Mouse (Mus musculus) liver, embryonic 11.5 days (tissue): ENCODE data around the gene Fbxw4. TPM values are rescaled to one million over a fixed set of nuclear protein-coding genes. Genes with fewer than 3 reads are reported as not detected.

Experiments used
- ATAC-seq: fragments of 200-750 bp; cut with Nextera tagmentation; replicated peaks from 2 replicates; pipeline ENCODE4 v1.8.0; 2017; ENCODE audit warnings: moderate number of reproducible peaks, mild to moderate bottlenecking, moderate TSS enrichment, moderate library complexity; ENCODE audit not compliant: low FRiP score
- DNase-seq: peaks from one replicate; pipeline ENCODE4 v3.0.0-alpha.2; 2017; ENCODE audit warnings: low spot score
- H3K27ac ChIP-seq: fragments of 300-500 bp; sonication (generic); 2 replicates; pipeline ENCODE4 v1.5.1; 2014; ENCODE audit warnings: mild to moderate bottlenecking, low read depth, low read length, control low read depth
- H3K27me3 ChIP-seq: fragments of 300-500 bp; sonication (generic); replicated peaks from 2 replicates; pipeline ENCODE4 v1.6.1; 2014; ENCODE audit warnings: low read length, mixed read lengths; ENCODE audit not compliant: control insufficient read depth, insufficient read depth
- H3K36me3 ChIP-seq: fragments of 300-500 bp; sonication (generic); 2 replicates; pipeline ENCODE4 v1.6.1; 2014; ENCODE audit warnings: mild to moderate bottlenecking, low read length, moderate library complexity, mixed read lengths; ENCODE audit not compliant: control insufficient read depth, insufficient read depth
- H3K4me1 ChIP-seq: fragments of 300-500 bp; sonication (generic); replicated peaks from 2 replicates; pipeline ENCODE4 v1.6.1; 2014; ENCODE audit warnings: low read length, mixed read lengths; ENCODE audit not compliant: control insufficient read depth, insufficient read depth
- H3K4me2 ChIP-seq: fragments of 300-500 bp; sonication (generic); 2 replicates; pipeline ENCODE4 v1.6.1; 2014; ENCODE audit warnings: mild to moderate bottlenecking, control low read depth, moderate library complexity
- H3K4me3 ChIP-seq: fragments of 300-500 bp; sonication (generic); 2 replicates; pipeline ENCODE4 v1.5.1; 2014; ENCODE audit warnings: low read depth, low read length, control low read depth
- H3K9ac ChIP-seq: fragments of 300-500 bp; sonication (generic); 2 replicates; pipeline ENCODE4 v1.6.1; 2014; ENCODE audit warnings: low read depth, low read length, control low read depth
- H3K9me3 ChIP-seq: fragments of 300-500 bp; sonication (generic); 2 replicates; pipeline ENCODE4 v1.6.1; 2016; ENCODE audit warnings: low read length, inconsistent platforms, mixed read lengths; ENCODE audit not compliant: control insufficient read depth
- WGBS: fragments of 180-500 bp; shearing (Covaris S2); extraction: QIAGEN DNeasy Blood & Tissue Kit; methylation state at CpG from one replicate; pipeline ENCODE4 v1.1.7; 2014; 5-methylcytosine and 5-hydroxymethylcytosine counted together
- polyA plus RNA-seq: library from polyadenylated mRNA; unstranded; fragments of >200 nt; fragmentation: Nextera tagmentation; extraction: Ambion mirVana; gene quantifications from 2 replicates; pipeline ENCODE4 v1.2.1, GENCODE M21; 2014

The Fbxw4 gene
- polyA plus RNA-seq, 1 experiment from 2014 or later, result 5.0 TPM

DNA sequence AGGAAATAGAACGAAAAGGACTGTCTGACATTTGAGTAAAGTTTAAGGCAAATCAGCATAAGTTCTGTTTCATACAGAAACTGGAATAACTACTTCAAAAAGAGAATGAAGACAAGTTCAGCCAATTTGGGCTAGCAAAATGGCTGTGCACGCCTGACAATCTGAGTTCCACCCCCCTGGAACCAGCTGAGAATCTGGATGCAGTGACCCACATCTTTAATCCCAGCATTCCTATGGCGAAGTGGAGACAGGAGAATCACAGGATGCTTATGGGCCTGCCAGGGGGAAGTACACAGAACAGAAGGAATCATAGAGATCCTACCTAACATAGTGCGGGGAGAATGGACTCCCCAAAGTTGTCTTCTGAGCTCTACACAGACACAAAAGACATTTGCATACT is 63.0 kb downstream of the Fbxw4 start:
- H3K4me2 ChIP-seq, result no peak overlapping the region
- H3K9me3 ChIP-seq, result no peaks in the 10 kb centered on the region
- WGBS, result 82% methylated on average over 4 of the region's 4 CpGs
- H3K4me1 ChIP-seq, result peaks cover 13% of the 10 kb centered on the region
- H3K9ac ChIP-seq, result no peak overlapping the region
- no peaks in the 10 kb centered on the region for H3K27me3 ChIP-seq
- H3K36me3 ChIP-seq, result no peaks in the 10 kb centered on the region
- no peak overlapping the region for H3K27ac ChIP-seq
- ATAC-seq (no peak), DNase-seq (no peak)
- H3K4me3 ChIP-seq, result no peak overlapping the region

DNA sequence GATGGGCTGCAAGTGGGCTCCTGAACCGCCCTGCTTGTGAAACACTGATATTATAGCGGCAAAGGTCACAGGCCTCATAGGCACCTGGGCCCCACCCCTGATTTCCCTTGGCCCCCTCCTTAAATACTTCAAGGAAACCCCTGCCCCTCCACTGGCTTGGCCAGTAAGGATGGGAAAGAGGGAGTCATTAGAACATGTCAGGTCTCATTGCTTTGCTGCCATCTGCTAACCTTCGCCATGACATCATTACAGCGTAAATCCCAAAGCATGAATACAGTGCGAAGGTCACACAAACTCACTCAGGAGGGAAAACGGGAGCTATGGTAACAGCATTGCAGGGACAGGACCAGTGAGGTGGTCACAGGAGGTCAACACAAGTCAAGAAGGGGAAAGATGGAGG is 63.7 kb downstream of the Fbxw4 start:
- Histone ChIP-seq H3K4me3 (no peak overlapping the region), H3K27ac (no peak overlapping the region), H3K27me3 (no peaks in the 10 kb centered on the region), H3K9me3 (no peaks in the 10 kb centered on the region), H3K4me1 (peaks cover 8% of the 10 kb centered on the region), H3K4me2 (no peak overlapping the region), H3K36me3 (no peaks in the 10 kb centered on the region), H3K9ac (no peak overlapping the region)
- WGBS, result 91% methylated on average over 6 of the region's 6 CpGs
- ATAC-seq, result no peak
- no peak for DNase-seq

DNA sequence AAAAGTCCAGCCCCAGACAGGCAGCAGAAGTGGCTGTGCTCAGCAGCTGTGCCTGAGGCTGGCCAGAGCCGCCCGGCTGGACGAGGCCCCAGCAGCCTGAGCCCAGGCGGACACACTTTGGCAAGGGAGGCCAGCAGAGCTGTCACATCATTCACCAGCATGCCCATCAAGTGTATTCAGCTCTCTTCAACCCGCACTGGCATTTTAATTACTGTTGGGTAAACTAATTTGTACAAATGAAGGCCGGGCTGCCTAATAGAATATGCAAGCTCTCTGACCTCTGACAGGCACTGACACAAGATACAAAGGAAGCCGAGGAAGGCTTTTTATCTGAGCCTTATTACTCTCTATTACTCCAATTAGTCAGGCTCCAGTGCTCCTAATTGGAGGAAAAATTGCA is 64.1 kb downstream of the Fbxw4 start:
- no peak overlapping the region for H3K4me3 ChIP-seq
- H3K4me2 ChIP-seq, result no peak overlapping the region
- H3K9me3 ChIP-seq, result no peaks in the 10 kb centered on the region
- no peaks in the 10 kb centered on the region for H3K36me3 ChIP-seq
- DNase-seq, result no peak
- no peak for ATAC-seq
- peaks cover 5% of the 10 kb centered on the region for H3K4me1 ChIP-seq
- no peak overlapping the region for H3K9ac ChIP-seq
- no peaks in the 10 kb centered on the region for H3K27me3 ChIP-seq
- 78% methylated on average over 7 of the region's 7 CpGs for WGBS
- no peak overlapping the region for H3K27ac ChIP-seq

- no peak for ATAC-seq
- H3K27ac ChIP-seq, result no peak overlapping the region
Measured at GRCm38 (mm10) chr19:45595481-45595880, 64.6 kb downstream of the Fbxw4 start.

GRCm38 (mm10) chr19:45594079-45594478 is 66.0 kb downstream of the Fbxw4 start:
- no peaks in the 10 kb centered on the region for H3K36me3 ChIP-seq
- 91% methylated on average over 7 of the region's 7 CpGs for WGBS
- H3K4me1 ChIP-seq, result peaks cover 5% of the 10 kb centered on the region
- DNase-seq (no peak), ATAC-seq (no peak)
- no peak overlapping the region for H3K9ac ChIP-seq
- no peak overlapping the region for H3K4me2 ChIP-seq
- H3K4me3 ChIP-seq, result no peak overlapping the region
- no peaks in the 10 kb centered on the region for H3K27me3 ChIP-seq
- no peak overlapping the region for H3K27ac ChIP-seq
- H3K9me3 ChIP-seq, result no peaks in the 10 kb centered on the region

More at GRCm38 (mm10) chr19:45595481-45595880, 64.6 kb downstream of the Fbxw4 start:
- Histone ChIP-seq H3K27me3 (no peaks in the 10 kb centered on the region), H3K9me3 (no peaks in the 10 kb centered on the region), H3K4me1 (peaks cover 5% of the 10 kb centered on the region), H3K4me3 (no peak overlapping the region), H3K36me3 (no peaks in the 10 kb centered on the region), H3K9ac (no peak overlapping the region), H3K4me2 (no peak overlapping the region)
- no peak for DNase-seq
- 92% methylated on average over 6 of the region's 6 CpGs for WGBS

DNA sequence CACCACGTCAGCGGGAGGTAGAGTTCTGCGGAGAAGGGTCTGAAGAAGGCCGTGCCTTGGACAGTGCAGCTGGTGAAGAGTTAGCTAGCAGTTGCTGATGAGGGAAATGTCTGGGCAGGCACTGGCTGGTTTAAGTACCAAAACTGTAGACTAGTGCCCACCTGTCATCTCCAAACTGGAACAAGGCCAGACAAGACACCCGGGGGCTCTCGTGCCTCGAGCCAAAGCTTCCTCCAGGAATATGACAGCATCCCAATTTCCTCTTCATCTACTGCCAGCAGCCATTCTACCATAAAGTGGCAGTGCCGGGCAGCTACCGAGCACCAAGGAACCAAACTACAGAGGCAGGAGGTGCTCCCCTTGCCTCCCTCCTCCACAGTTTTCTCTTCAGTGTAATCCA is 67.2 kb downstream of the Fbxw4 start:
- H3K4me2 ChIP-seq, result no peak overlapping the region
- no peak overlapping the region for H3K27ac ChIP-seq
- H3K9me3 ChIP-seq, result no peaks in the 10 kb centered on the region
- H3K4me1 ChIP-seq, result peaks cover 5% of the 10 kb centered on the region
- no peak for DNase-seq
- no peaks in the 10 kb centered on the region for H3K36me3 ChIP-seq
- ATAC-seq, result no peak
- WGBS, result 89% methylated on average over 9 of the region's 9 CpGs
- H3K4me3 ChIP-seq, result no peak overlapping the region
- no peak overlapping the region for H3K9ac ChIP-seq
- H3K27me3 ChIP-seq, result no peaks in the 10 kb centered on the region

DNA sequence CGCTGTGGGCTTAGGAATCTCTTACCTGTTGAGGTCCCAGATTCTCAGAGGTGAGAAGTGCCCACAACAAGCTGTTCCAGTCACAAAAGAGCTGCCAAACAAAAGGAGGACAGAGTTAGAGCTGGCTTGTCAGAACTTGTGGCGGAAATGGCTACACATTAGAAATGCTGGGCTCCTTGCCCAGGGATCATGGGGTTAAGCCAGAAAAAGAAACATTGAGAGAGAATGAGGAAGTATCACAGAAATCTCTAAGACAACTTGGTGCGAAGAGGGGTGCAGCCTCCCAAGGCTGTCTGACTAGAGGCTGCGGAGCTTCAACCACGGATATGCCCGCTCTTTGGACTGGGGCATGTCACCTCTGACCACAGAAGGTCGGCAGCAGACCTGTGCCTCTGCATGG is 68.4 kb downstream of the Fbxw4 start:
- H3K27ac ChIP-seq, result no peak overlapping the region
- no peak overlapping the region for H3K4me3 ChIP-seq
- no peak overlapping the region for H3K9ac ChIP-seq
- H3K4me2 ChIP-seq, result no peak overlapping the region
- peaks cover 5% of the 10 kb centered on the region for H3K4me1 ChIP-seq
- H3K27me3 ChIP-seq, result no peaks in the 10 kb centered on the region
- 62% methylated on average over 7 of the region's 7 CpGs for WGBS
- ATAC-seq, result no peak
- H3K9me3 ChIP-seq, result no peaks in the 10 kb centered on the region
- no peak for DNase-seq
- no peaks in the 10 kb centered on the region for H3K36me3 ChIP-seq

GRCm38 (mm10) chr19:45589761-45590160 is 70.4 kb downstream of the Fbxw4 start:
- ATAC-seq (no peak), DNase-seq (no peak)
- H3K9ac ChIP-seq, result no peak overlapping the region
- H3K27me3 ChIP-seq, result no peaks in the 10 kb centered on the region
- WGBS, result 93% methylated on average over 6 of the region's 6 CpGs
- H3K36me3 ChIP-seq, result no peaks in the 10 kb centered on the region
- H3K4me1 ChIP-seq, result peaks cover 5% of the 10 kb centered on the region
- H3K4me3 ChIP-seq, result no peak overlapping the region
- no peak overlapping the region for H3K4me2 ChIP-seq
- no peaks in the 10 kb centered on the region for H3K9me3 ChIP-seq
- no peak overlapping the region for H3K27ac ChIP-seq

DNA sequence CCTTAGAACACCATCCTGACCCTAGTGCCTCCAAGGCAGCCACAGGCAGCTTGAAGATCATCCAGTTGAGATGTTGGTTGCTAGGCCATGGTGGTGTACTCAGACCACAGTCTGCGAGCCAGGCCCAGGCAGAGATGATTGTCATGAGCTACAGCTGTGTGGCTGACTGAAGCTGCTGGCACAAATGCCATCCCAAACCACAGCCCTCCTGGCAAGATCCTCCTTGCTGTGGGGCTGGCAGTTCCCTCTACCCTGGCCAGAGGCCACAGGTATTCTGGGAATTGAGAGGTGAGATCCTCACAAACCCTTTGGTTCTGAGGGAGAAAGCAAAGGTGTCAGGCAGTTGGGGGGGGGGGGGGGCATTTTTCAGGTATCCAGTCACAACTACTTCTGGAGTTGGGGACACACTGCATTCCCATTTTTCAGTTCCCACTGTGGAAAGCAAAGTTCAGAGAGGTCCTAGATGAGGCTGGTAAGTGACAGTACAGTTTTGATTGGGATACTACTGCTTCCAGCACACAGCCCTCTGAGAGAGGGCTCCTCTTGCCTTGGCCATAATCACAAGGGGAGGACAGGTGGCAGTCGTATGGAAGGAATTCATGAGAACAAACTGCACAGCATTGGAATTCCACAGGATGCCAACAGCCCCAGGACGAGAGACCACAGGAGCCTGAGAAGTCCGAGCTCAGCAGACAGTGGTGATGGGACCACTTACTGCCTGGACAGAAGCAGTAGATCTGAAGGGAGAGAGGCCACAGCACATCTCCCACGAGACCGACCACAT is 72.4 kb downstream of the Fbxw4 start:
- H3K9me3 ChIP-seq, result no peaks in the 10 kb centered on the region
- H3K27me3 ChIP-seq, result no peaks in the 10 kb centered on the region
- peaks cover 1% of the 10 kb centered on the region; the same call in 1 of the 2 replicates for H3K4me1 ChIP-seq
- no peak overlapping the region for H3K27ac ChIP-seq
- ATAC-seq (no peak), DNase-seq (no peak)
- H3K4me3 ChIP-seq, result no peak overlapping the region
- no peak overlapping the region for H3K9ac ChIP-seq
- no peaks in the 10 kb centered on the region for H3K36me3 ChIP-seq
- H3K4me2 ChIP-seq, result no peak overlapping the region
- 81% methylated on average over 6 of the region's 6 CpGs for WGBS
